Mouse (Mus musculus): ENCODE data around the gene Lrmda.

GRCm38 (mm10) chr14:22700236-22700635 lies 680.7 kb downstream of the Lrmda start:
- TF ChIP-seq CTCF (IDR thresholded peaks at IDR 0.05; ENCODE audit: low read depth, low read length) = no peak
- TF ChIP-seq POLR2A (IDR thresholded peaks at IDR 0.05; ENCODE audit: borderline replicate concordance, low read depth, low read length) = no peak
